Mouse (Mus musculus): ENCODE results near the gene Apobec1. TPM values are rescaled to one million over a fixed set of nuclear protein-coding genes. Genes with fewer than 3 reads are reported as not detected.
"Not testable (repeated sequence)": the region's sequence is repeated elsewhere in the genome, so short reads cannot be mapped to it uniquely, and the experiment has no call there.

Apobec1 gene
- polyA plus RNA-seq (2012; fragmentation: generic; extraction: Trizol) = 10.5 TPM

- H3ac ChIP-seq (ENCODE audit: control insufficient read depth, insufficient read length) = no peak within 1 kb of the TSS
- no peaks in the 10 kb centered on the region for H3K27me3 ChIP-seq (ENCODE audit: control insufficient read depth, insufficient read depth, insufficient read length)
- peak within 1 kb of the TSS; percentile 67 for H3K4me3 ChIP-seq
- H3K36me3 ChIP-seq (ENCODE audit: control insufficient read depth, insufficient read depth) = peaks cover 7% of the 10 kb centered on the region
- TF ChIP-seq MYOG (IDR thresholded peaks at IDR 0.05; ENCODE audit: control insufficient read depth in 1 of 3, insufficient read depth in 1 of 3, insufficient read length in 2 of 3, low read depth in 2 of 3) (no peak), POLR2AphosphoS2 (IDR thresholded peaks at IDR 0.05; ENCODE audit: insufficient read length, low read depth) (peak; percentile 60), TCF3 (IDR thresholded peaks at IDR 0.05; ENCODE audit: insufficient read length, low read depth) (no peak), MYOD1 (IDR thresholded peaks at IDR 0.05; ENCODE audit: control insufficient read depth in 1 of 3, insufficient read length in 2 of 3, low read depth in 2 of 3) (no peak), USF1 (IDR thresholded peaks at IDR 0.05; ENCODE audit: low read depth) (no peak), MAX (IDR thresholded peaks at IDR 0.05; ENCODE audit: low read depth) (no peak), TCF12 (IDR thresholded peaks at IDR 0.05; ENCODE audit: insufficient read depth, poor library complexity, severe bottlenecking) (no peak), CEBPB (IDR thresholded peaks at IDR 0.05; ENCODE audit: insufficient read depth, poor library complexity, severe bottlenecking) (0 out of 2 replicates have a peak, but pooled peaks have one; percentile 14), E2F4 (IDR thresholded peaks at IDR 0.05; ENCODE audit: insufficient read depth) (no peak), SRF (IDR thresholded peaks at IDR 0.05; ENCODE audit: control insufficient read depth, insufficient read length, low read depth) (no peak), POLR2A (IDR thresholded peaks at IDR 0.05; ENCODE audit: insufficient read length, low read depth) (peak; percentile 74), REST (IDR thresholded peaks at IDR 0.05; ENCODE audit: insufficient read depth, insufficient read length) (no peak)
- no peaks in the 10 kb centered on the region for H3K79me2 ChIP-seq (ENCODE audit: control insufficient read depth, insufficient read depth)
- peak within 1 kb of the TSS; percentile 88 for H3K4me2 ChIP-seq (ENCODE audit: low read depth)
Observed at GRCm38 (mm10) chr6:122602242-122602991, at the start of gene Apobec1. Gene Apobec1, minus strand, starts transcription at chr6:122602444.

GRCm38 (mm10) chr6:122650398-122650980, 48.2 kb upstream of the Apobec1 start:
- H3K36me3 ChIP-seq (ENCODE audit: control insufficient read depth, insufficient read depth) = no peaks in the 10 kb centered on the region
- no peak overlapping the region for H3K4me3 ChIP-seq
- H3K79me2 ChIP-seq (ENCODE audit: control insufficient read depth, insufficient read depth) = no peaks in the 10 kb centered on the region
- TF ChIP-seq TCF3 (IDR thresholded peaks at IDR 0.05; ENCODE audit: insufficient read length, low read depth) (no peak), CEBPB (IDR thresholded peaks at IDR 0.05; ENCODE audit: insufficient read depth, poor library complexity, severe bottlenecking) (0 out of 2 replicates have a peak, but pooled peaks have one; percentile 46)
- no peak overlapping the region for H3ac ChIP-seq (ENCODE audit: control insufficient read depth, insufficient read length)
- H3K27me3 ChIP-seq (ENCODE audit: control insufficient read depth, insufficient read depth, insufficient read length) = no peaks in the 10 kb centered on the region
- H3K4me2 ChIP-seq (ENCODE audit: low read depth) = no peak overlapping the region

DNA sequence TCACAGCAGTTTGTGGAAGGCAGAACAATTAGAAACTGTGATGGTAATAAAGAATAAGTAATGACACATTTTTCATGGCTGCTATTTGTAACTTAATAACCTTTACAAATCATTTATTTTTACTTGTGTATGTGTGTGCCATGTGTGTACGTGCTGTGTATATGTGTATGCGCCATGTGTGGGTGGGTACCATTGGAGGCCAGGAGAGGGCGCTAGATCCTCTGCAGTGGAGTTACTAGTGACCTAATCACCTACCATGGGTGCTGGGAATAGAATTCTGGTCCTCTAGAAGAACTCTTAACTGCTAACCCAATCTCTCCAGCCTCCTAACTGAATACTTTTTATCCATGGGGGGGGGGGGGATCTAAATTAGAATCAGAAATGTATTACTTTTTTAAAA, 47.7 kb upstream of the Apobec1 start:
- Histone ChIP-seq H3K4me2 (ENCODE audit: low read depth) (no peak overlapping the region), H3K4me3 (no peak overlapping the region), H3K27me3 (ENCODE audit: control insufficient read depth, insufficient read depth, insufficient read length) (no peaks in the 10 kb centered on the region), H3K36me3 (ENCODE audit: control insufficient read depth, insufficient read depth) (no peaks in the 10 kb centered on the region), H3K79me2 (ENCODE audit: control insufficient read depth, insufficient read depth) (no peaks in the 10 kb centered on the region), H3ac (ENCODE audit: control insufficient read depth, insufficient read length) (no peak overlapping the region)
- TF ChIP-seq REST (IDR thresholded peaks at IDR 0.05; ENCODE audit: insufficient read depth, insufficient read length) = no peak
- TF ChIP-seq USF1 (IDR thresholded peaks at IDR 0.05; ENCODE audit: low read depth) = no peak
- TF ChIP-seq SRF (IDR thresholded peaks at IDR 0.05; ENCODE audit: control insufficient read depth, insufficient read length, low read depth) = no peak
- TF ChIP-seq TCF3 (IDR thresholded peaks at IDR 0.05; ENCODE audit: insufficient read length, low read depth) = no peak

GRCm38 (mm10) chr6:122644196-122644595, 42.0 kb upstream of the Apobec1 start:
- not testable (repeated sequence) for H3K27me3 ChIP-seq (ENCODE audit: control insufficient read depth, insufficient read depth, insufficient read length); H3K36me3 ChIP-seq (ENCODE audit: control insufficient read depth, insufficient read depth); H3ac ChIP-seq (ENCODE audit: control insufficient read depth, insufficient read length)

GRCm38 (mm10) chr6:122637566-122637965, 35.3 kb upstream of the Apobec1 start:
- H3K4me2 ChIP-seq (ENCODE audit: low read depth); H3K27me3 ChIP-seq (ENCODE audit: control insufficient read depth, insufficient read depth, insufficient read length); H3ac ChIP-seq (ENCODE audit: control insufficient read depth, insufficient read length); H3K36me3 ChIP-seq (ENCODE audit: control insufficient read depth, insufficient read depth); H3K79me2 ChIP-seq (ENCODE audit: control insufficient read depth, insufficient read depth); H3K4me3 ChIP-seq: not testable (repeated sequence)

More at GRCm38 (mm10) chr6:122644196-122644595, 42.0 kb upstream of the Apobec1 start:
- not testable (repeated sequence) for H3K79me2 ChIP-seq (ENCODE audit: control insufficient read depth, insufficient read depth); H3K4me3 ChIP-seq; H3K4me2 ChIP-seq (ENCODE audit: low read depth)

GRCm38 (mm10) chr6:122636666-122637065, 34.4 kb upstream of the Apobec1 start:
- no peaks in the 10 kb centered on the region for H3K36me3 ChIP-seq (ENCODE audit: control insufficient read depth, insufficient read depth)
- H3K4me3 ChIP-seq = no peak overlapping the region
- H3K79me2 ChIP-seq (ENCODE audit: control insufficient read depth, insufficient read depth) = no peaks in the 10 kb centered on the region
- no peak overlapping the region for H3K4me2 ChIP-seq (ENCODE audit: low read depth)
- H3ac ChIP-seq (ENCODE audit: control insufficient read depth, insufficient read length) = no peak overlapping the region
- TF ChIP-seq REST (IDR thresholded peaks at IDR 0.05; ENCODE audit: insufficient read depth, insufficient read length) (no peak), MYOG (IDR thresholded peaks at IDR 0.05; ENCODE audit: control insufficient read depth in 1 of 3, insufficient read depth in 1 of 3, insufficient read length in 2 of 3, low read depth in 2 of 3) (no peak)
- H3K27me3 ChIP-seq (ENCODE audit: control insufficient read depth, insufficient read depth, insufficient read length) = no peaks in the 10 kb centered on the region

Measured in myocyte (in vitro differentiated cells).